Comparison of ENCODE assay signal across 28 mouse cellular contexts in genomic region chr10:45237492-45237891, GRCm38 (mm10). TPM values are rescaled to one million over a fixed set of nuclear protein-coding genes. Genes with fewer than 3 reads are reported as not detected.
"Had no signal": no experiment of that assay in that cellular context is flagged by ENCODE, and none has a peak within 500 bp of the region (broad histone marks: within the 10 kb centered on the region; RNA-seq: fewer than 3 reads in every experiment).

No protein-coding gene starts in this region.

- H3K9me3 ChIP-seq: heart, embryonic 10.5 days; heart, embryonic 12.5 days; hindbrain, embryonic 10.5 days; hindbrain, embryonic 12.5 days; intestine, embryonic 15.5 days; kidney, embryonic 15.5 days; limb, embryonic 10.5 days; limb, embryonic 12.5 days; liver, embryonic 13.5 days had no signal

- H3K27ac ChIP-seq: gastrocnemius, adult 2 months; heart, embryonic 10.5 days; hindbrain, embryonic 10.5 days; hindbrain, embryonic 12.5 days; hindbrain, embryonic 14.5 days; intestine, embryonic 15.5 days; kidney, embryonic 15.5 days; kidney, postnatal 0 days; limb, embryonic 10.5 days; limb, embryonic 12.5 days; liver, embryonic 13.5 days had no signal

- H3K27me3 ChIP-seq: heart, embryonic 12.5 days; hindbrain, embryonic 12.5 days; intestine, embryonic 15.5 days; kidney, embryonic 15.5 days; limb, embryonic 12.5 days; liver, embryonic 13.5 days had no signal

- H3K36me3 ChIP-seq: heart, embryonic 10.5 days; heart, embryonic 12.5 days; hindbrain, embryonic 10.5 days; hindbrain, embryonic 12.5 days; intestine, embryonic 15.5 days; kidney, embryonic 15.5 days; limb, embryonic 10.5 days; limb, embryonic 12.5 days; liver, embryonic 13.5 days had no signal

- H3K4me2 ChIP-seq: heart, embryonic 12.5 days; hindbrain, embryonic 12.5 days; hindbrain, embryonic 14.5 days; intestine, embryonic 15.5 days; kidney, embryonic 15.5 days; limb, embryonic 12.5 days; liver, embryonic 11.5 days; liver, embryonic 13.5 days had no signal

- DNase-seq: gastrocnemius, adult 2 months; gastrocnemius, postnatal 10 days; gastrocnemius, postnatal 25 days; heart, adult 18-20 months; heart, postnatal 10 days; heart, postnatal 4 days; kidney, adult 2 months; kidney, adult 9 months; kidney, postnatal 14 days; kidney, postnatal 36 days; layer of hippocampus, adult 9-11 months; layer of hippocampus, postnatal 36 days; liver; liver, embryonic 13.5 days had no signal

- H3K9ac ChIP-seq: heart, embryonic 12.5 days; hindbrain, embryonic 12.5 days; hindbrain, embryonic 14.5 days; intestine, embryonic 15.5 days; kidney, embryonic 15.5 days; limb, embryonic 12.5 days; liver, embryonic 13.5 days had no signal

- H3K4me1 ChIP-seq: hindbrain, embryonic 10.5 days; hindbrain, embryonic 12.5 days; intestine, embryonic 15.5 days; kidney, embryonic 15.5 days; limb, embryonic 12.5 days; liver, embryonic 13.5 days had no signal

- ATAC-seq: hindbrain, embryonic 16.5 days; inflammation-experienced regulatory T-cells, adult 6 months; intestine, embryonic 15.5 days; intestine, postnatal 0 days had no signal

- H3K4me3 ChIP-seq: gastrocnemius, adult 2 months; heart, embryonic 10.5 days; heart, embryonic 12.5 days; hindbrain, embryonic 10.5 days; hindbrain, embryonic 12.5 days; intestine, embryonic 15.5 days; kidney, embryonic 15.5 days; limb, embryonic 10.5 days; limb, embryonic 12.5 days; liver, embryonic 13.5 days had no signal

RNA-seq across cellular contexts. Expression of gene Popdc3, which starts 59.6 kb away (rescaled TPM):
- polyA plus RNA-seq: inflammation-experienced regulatory T-cells, adult 6 months had no signal
